Mouse (Mus musculus) liver, embryonic 14.5 days (tissue): Measurements from ENCODE around the gene Gse1. TPM values are rescaled to one million over a fixed set of nuclear protein-coding genes. Genes with fewer than 3 reads are reported as not detected.
A peak's percentile ranks its signal among the peaks of the same experiment; 100 is the strongest.

Experiments used
- ATAC-seq: fragments of 200-750 bp; cut with Nextera tagmentation; 2 replicates; pipeline ENCODE4 v1.8.0; 2017; ENCODE audit warnings: moderate number of reproducible peaks, mild to moderate bottlenecking, moderate library complexity; ENCODE audit not compliant: insufficient read depth
- DNase-seq, 3 experiments: peaks; one replicate each; pipeline ENCODE4 v3.0.0-alpha.2; 2012 to 2013; ENCODE audit warnings: low read depth in 3 of 3, low spot score in 3 of 3
- H3K27ac ChIP-seq: fragments of 300-500 bp; sonication (generic); 2 replicates; pipeline ENCODE4 v1.5.1; 2014; ENCODE audit warnings: moderate library complexity, mild to moderate bottlenecking, control low read depth, inconsistent platforms
- H3K27me3 ChIP-seq: fragments of 300-500 bp; sonication (generic); 2 replicates; pipeline ENCODE4 v1.6.1; 2014; ENCODE audit warnings: mild to moderate bottlenecking, low read length, moderate library complexity; ENCODE audit not compliant: control insufficient read depth, insufficient read depth
- H3K36me3 ChIP-seq: fragments of 300-500 bp; sonication (generic); replicated peaks from 2 replicates; pipeline ENCODE4 v1.6.1; 2014; ENCODE audit warnings: low read depth; ENCODE audit not compliant: control insufficient read depth, insufficient read depth
- H3K4me1 ChIP-seq, 2 experiments: fragments of 200-500 bp in 1 of 2; fragments of 300-500 bp in 1 of 2; sonication (generic) in 1 of 2; replicated peaks; 2 replicates each; pipeline ENCODE4 v1.6.1; 2012 to 2014; ENCODE audit warnings: antibody characterized with exemption in 1 of 2, inconsistent platforms in 1 of 2, low read length in 1 of 2; ENCODE audit not compliant: control insufficient read depth in 2 of 2, insufficient read depth in 2 of 2
- H3K4me2 ChIP-seq: fragments of 300-500 bp; sonication (generic); 2 replicates; pipeline ENCODE4 v1.6.1; 2014; ENCODE audit warnings: low read depth, mild to moderate bottlenecking, control low read depth, moderate library complexity
- H3K4me3 ChIP-seq, 2 experiments: fragments of 200-500 bp in 1 of 2; fragments of 300-500 bp in 1 of 2; sonication (generic) in 1 of 2; 2 replicates each; pipeline ENCODE4 v1.5.1; 2012 to 2014; ENCODE audit warnings: low read depth in 2 of 2, low read length in 2 of 2, mild to moderate bottlenecking in 2 of 2, control low read depth in 1 of 2, inconsistent platforms in 1 of 2, moderate library complexity in 1 of 2; ENCODE audit not compliant: insufficient read depth in 1 of 2
- H3K9ac ChIP-seq: fragments of 300-500 bp; sonication (generic); replicated peaks from 2 replicates; pipeline ENCODE4 v1.6.1; 2014; ENCODE audit warnings: mild to moderate bottlenecking, control low read depth, moderate library complexity
- H3K9me3 ChIP-seq: fragments of 300-500 bp; sonication (generic); 2 replicates; pipeline ENCODE4 v1.6.1; 2016; ENCODE audit warnings: low read length, mixed read lengths; ENCODE audit not compliant: control insufficient read depth
- CTCF ChIP-seq: IDR thresholded peaks from 2 replicates; pipeline ENCODE4 v1.5.1; 2016; ENCODE audit warnings: antibody characterized with exemption, low read depth, control low read depth
- EP300 ChIP-seq: IDR thresholded peaks from 2 replicates; pipeline ENCODE4 v1.6.1; 2016; ENCODE audit warnings: antibody characterized with exemption, low read depth
- WGBS: fragments of 180-500 bp; shearing (Covaris S2); extraction: QIAGEN DNeasy Blood & Tissue Kit; methylation state at CpG from one replicate; pipeline ENCODE4 v1.1.7; 2014; ENCODE audit not compliant: insufficient replicate concordance; 5-methylcytosine and 5-hydroxymethylcytosine counted together
- polyA plus RNA-seq, 2 experiments: library from polyadenylated mRNA; depleted of rRNA in 1 of 2; stranded (reverse) in 1 of 2; unstranded in 1 of 2; fragments of >200 nt; fragmentation: Nextera tagmentation in 1 of 2; extraction: Ambion mirVana in 1 of 2; gene quantifications; 2 replicates each; pipeline versions ENCODE4 v1.2.1 to v1.2.3; 2012 to 2014

The Gse1 gene
- polyA plus RNA-seq, 2 experiments = 11.4 to 14.9 TPM

GRCm38 (mm10) chr8:120190107-120190809 lies 38.0 kb upstream of the Gse1 start:
- H3K9me3 ChIP-seq = no peaks in the 10 kb centered on the region
- no peak overlapping the region for H3K4me2 ChIP-seq
- H3K36me3 ChIP-seq = no peaks in the 10 kb centered on the region
- DNase-seq (no peak), ATAC-seq (no peak)
- H3K4me1 ChIP-seq = no peaks in the 10 kb centered on the region
- H3K9ac ChIP-seq = no peak overlapping the region
- no peak overlapping the region for H3K27ac ChIP-seq
- 65% methylated on average over 17 of the region's 17 CpGs for WGBS
- H3K27me3 ChIP-seq = no peaks in the 10 kb centered on the region
- no peak overlapping the region for H3K4me3 ChIP-seq
- TF ChIP-seq EP300 (no peak), CTCF (no peak)

- TF ChIP-seq EP300 = no peak
- 45% methylated on average over 20 of the region's 20 CpGs for WGBS
- Histone ChIP-seq H3K27me3 (no peaks in the 10 kb centered on the region), H3K4me1 (no peaks in the 10 kb centered on the region), H3K4me2 (peak overlapping the region; percentile 39), H3K9me3 (no peaks in the 10 kb centered on the region), H3K4me3 (no peak overlapping the region), H3K9ac (no peak overlapping the region), H3K27ac (no peak overlapping the region), H3K36me3 (no peaks in the 10 kb centered on the region)
- ATAC-seq (peak; percentile 67; the same call in 1 of the 2 replicates), DNase-seq (no peak)
These were observed 37.3 kb upstream of the Gse1 start for GRCm38 (mm10) chr8:120190810-120191413.

GRCm38 (mm10) chr8:120191633-120192032 lies 36.6 kb upstream of the Gse1 start:
- no peaks in the 10 kb centered on the region for H3K4me1 ChIP-seq
- 44% methylated on average over 5 of the region's 5 CpGs for WGBS
- H3K9me3 ChIP-seq = no peaks in the 10 kb centered on the region
- H3K36me3 ChIP-seq = no peaks in the 10 kb centered on the region
- H3K27me3 ChIP-seq = no peaks in the 10 kb centered on the region
- ATAC-seq (no peak), DNase-seq (no peak)
- TF ChIP-seq CTCF (no peak), EP300 (no peak)
- H3K4me3 ChIP-seq = no peak overlapping the region
- no peak overlapping the region for H3K4me2 ChIP-seq
- no peak overlapping the region for H3K9ac ChIP-seq
- H3K27ac ChIP-seq = no peak overlapping the region

GRCm38 (mm10) chr8:120192118-120192517 lies 36.1 kb upstream of the Gse1 start:
- ATAC-seq (no peak), DNase-seq (no peak)
- Histone ChIP-seq H3K27ac (no peak overlapping the region), H3K27me3 (no peaks in the 10 kb centered on the region), H3K9ac (no peak overlapping the region), H3K4me3 (no peak overlapping the region), H3K9me3 (no peaks in the 10 kb centered on the region), H3K4me2 (no peak overlapping the region), H3K36me3 (no peaks in the 10 kb centered on the region), H3K4me1 (no peaks in the 10 kb centered on the region)
- TF ChIP-seq EP300 = no peak
- TF ChIP-seq CTCF = no peak
- WGBS = 80% methylated on average over 5 of the region's 5 CpGs

GRCm38 (mm10) chr8:120201351-120201750 lies 26.9 kb upstream of the Gse1 start:
- no peak for TF ChIP-seq EP300
- no peak for TF ChIP-seq CTCF
- Histone ChIP-seq H3K36me3 (no peaks in the 10 kb centered on the region), H3K4me1 (no peaks in the 10 kb centered on the region), H3K27ac (no peak overlapping the region), H3K9me3 (no peaks in the 10 kb centered on the region), H3K27me3 (no peaks in the 10 kb centered on the region), H3K4me2 (no peak overlapping the region), H3K4me3 (no peak overlapping the region), H3K9ac (no peak overlapping the region)
- DNase-seq (no peak), ATAC-seq (no peak)
- 65% methylated on average over 6 of the region's 6 CpGs for WGBS
